Mouse (Mus musculus) forebrain, embryonic 14.5 days (tissue): Measurements from ENCODE around the gene Gm11213. TPM values are rescaled to one million over a fixed set of nuclear protein-coding genes. Genes with fewer than 3 reads are reported as not detected.

Experiments used
- ATAC-seq: fragments of 200-750 bp; cut with Nextera tagmentation; 2 replicates; pipeline ENCODE4 v1.8.0; 2017; ENCODE audit warnings: mild to moderate bottlenecking, moderate library complexity
- DNase-seq: peaks from one replicate; pipeline ENCODE4 v3.0.0-alpha.2; 2015; ENCODE audit warnings: low spot score
- H3K27ac ChIP-seq: fragments of 300-500 bp; sonication (generic); 2 replicates; pipeline ENCODE4 v1.5.1; 2014; ENCODE audit warnings: low read depth, mild to moderate bottlenecking, control low read depth, low read length, moderate library complexity
- H3K27me3 ChIP-seq: fragments of 300-500 bp; sonication (generic); replicated peaks from 2 replicates; pipeline ENCODE4 v1.6.1; 2014; ENCODE audit warnings: low read length, control low read depth, mixed read lengths; ENCODE audit not compliant: control insufficient read depth, insufficient read depth
- H3K36me3 ChIP-seq: fragments of 300-500 bp; sonication (generic); 2 replicates; pipeline ENCODE4 v1.6.1; 2014; ENCODE audit warnings: low read length, control low read depth; ENCODE audit not compliant: control insufficient read depth, insufficient read depth
- H3K4me1 ChIP-seq: fragments of 300-500 bp; sonication (generic); 2 replicates; pipeline ENCODE4 v1.6.1; 2014; ENCODE audit warnings: antibody characterized with exemption, low read length, control low read depth; ENCODE audit not compliant: control insufficient read depth, insufficient read depth
- H3K4me2 ChIP-seq: fragments of 300-500 bp; sonication (generic); 2 replicates; pipeline ENCODE4 v1.6.1; 2014; ENCODE audit warnings: mild to moderate bottlenecking, control low read depth, low read length
- H3K4me3 ChIP-seq: fragments of 300-500 bp; sonication (generic); 2 replicates; pipeline ENCODE4 v1.5.1; 2014; ENCODE audit warnings: low read depth, low read length, control low read depth
- H3K9ac ChIP-seq: fragments of 300-500 bp; sonication (generic); 2 replicates; pipeline ENCODE4 v1.6.1; 2014; ENCODE audit warnings: mild to moderate bottlenecking, low read length, control low read depth, moderate library complexity
- H3K9me3 ChIP-seq: fragments of 300-500 bp; sonication (generic); replicated peaks from 2 replicates; pipeline ENCODE4 v1.6.1; 2016; ENCODE audit warnings: low read length, control low read depth, mixed read lengths; ENCODE audit not compliant: control insufficient read depth
- WGBS: fragments of 180-500 bp; shearing (Covaris S2); extraction: QIAGEN DNeasy Blood & Tissue Kit; methylation state at CpG from one replicate; pipeline ENCODE4 v1.1.7; 2014; 5-methylcytosine and 5-hydroxymethylcytosine counted together
- polyA plus RNA-seq: library from polyadenylated mRNA; unstranded; fragments of >200 nt; fragmentation: Nextera tagmentation; extraction: Ambion mirVana; gene quantifications from 2 replicates; pipeline ENCODE4 v1.2.1, GENCODE M21; 2014

The Gm11213 gene
- polyA plus RNA-seq, 1 experiment from 2014 or later: not detected

- Histone ChIP-seq H3K9ac (no peak overlapping the region), H3K4me2 (no peak overlapping the region), H3K4me1 (no peaks in the 10 kb centered on the region), H3K9me3 (no peaks in the 10 kb centered on the region), H3K4me3 (no peak overlapping the region), H3K27me3 (no peaks in the 10 kb centered on the region), H3K36me3 (peaks cover 21% of the 10 kb centered on the region), H3K27ac (no peak overlapping the region)
- WGBS: 65% methylated on average over 5 of the region's 5 CpGs
- DNase-seq (no peak), ATAC-seq (no peak)
These were observed 48.4 kb downstream of the Gm11213 start for GRCm38 (mm10) chr4:63556665-63557064.

- no peak overlapping the region for H3K27ac ChIP-seq
These were observed 50.0 kb downstream of the Gm11213 start for GRCm38 (mm10) chr4:63555111-63555510.

GRCm38 (mm10) chr4:63554616-63555015 lies 50.4 kb downstream of the Gm11213 start:
- H3K27ac ChIP-seq: no peak overlapping the region
- no peaks in the 10 kb centered on the region for H3K4me1 ChIP-seq
- DNase-seq (no peak), ATAC-seq (no peak)
- 61% methylated on average over 3 of the region's 3 CpGs for WGBS
- no peak overlapping the region for H3K9ac ChIP-seq
- no peak overlapping the region for H3K4me3 ChIP-seq
- H3K27me3 ChIP-seq: no peaks in the 10 kb centered on the region
- no peak overlapping the region for H3K4me2 ChIP-seq
- no peaks in the 10 kb centered on the region for H3K9me3 ChIP-seq
- peaks cover 36% of the 10 kb centered on the region for H3K36me3 ChIP-seq

More at GRCm38 (mm10) chr4:63555111-63555510, 50.0 kb downstream of the Gm11213 start:
- ATAC-seq: no peak
- no peak overlapping the region for H3K4me3 ChIP-seq
- peaks cover 33% of the 10 kb centered on the region for H3K36me3 ChIP-seq
- no peaks in the 10 kb centered on the region for H3K4me1 ChIP-seq
- no peaks in the 10 kb centered on the region for H3K9me3 ChIP-seq
- H3K9ac ChIP-seq: no peak overlapping the region
- no peak for DNase-seq
- H3K4me2 ChIP-seq: no peak overlapping the region
- H3K27me3 ChIP-seq: no peaks in the 10 kb centered on the region
- 92% methylated on average over 2 of the region's 2 CpGs for WGBS

- Histone ChIP-seq H3K27ac (no peak overlapping the region), H3K9me3 (no peaks in the 10 kb centered on the region), H3K27me3 (no peaks in the 10 kb centered on the region), H3K4me3 (no peak overlapping the region), H3K36me3 (peaks cover 42% of the 10 kb centered on the region), H3K4me1 (no peaks in the 10 kb centered on the region), H3K9ac (no peak overlapping the region), H3K4me2 (no peak overlapping the region)
- WGBS: 34% methylated on average over 4 of the region's 4 CpGs
- DNase-seq (no peak), ATAC-seq (no peak)
These were observed 51.1 kb downstream of the Gm11213 start for GRCm38 (mm10) chr4:63553789-63554576.

GRCm38 (mm10) chr4:63552865-63553264 lies 52.2 kb downstream of the Gm11213 start:
- WGBS: 95% methylated on average over 1 of the region's 1 CpGs
- ATAC-seq: no peak
- Histone ChIP-seq H3K9me3 (no peaks in the 10 kb centered on the region), H3K4me3 (no peak overlapping the region), H3K4me1 (peaks cover under 1% of the 10 kb centered on the region; the same call in 1 of the 2 replicates), H3K9ac (no peak overlapping the region), H3K27ac (no peak overlapping the region), H3K4me2 (no peak overlapping the region), H3K27me3 (no peaks in the 10 kb centered on the region), H3K36me3 (peaks cover 46% of the 10 kb centered on the region)
- DNase-seq: no peak

GRCm38 (mm10) chr4:63550908-63551307 lies 54.2 kb downstream of the Gm11213 start:
- Histone ChIP-seq H3K27ac (no peak overlapping the region), H3K9ac (no peak overlapping the region), H3K4me3 (no peak overlapping the region), H3K4me2 (no peak overlapping the region), H3K27me3 (no peaks in the 10 kb centered on the region), H3K9me3 (no peaks in the 10 kb centered on the region), H3K36me3 (peaks cover 46% of the 10 kb centered on the region), H3K4me1 (peaks cover 18% of the 10 kb centered on the region)
- 97% methylated on average over 3 of the region's 3 CpGs for WGBS
- no peak for ATAC-seq
- DNase-seq: no peak

- Histone ChIP-seq H3K9ac (no peak overlapping the region), H3K4me3 (no peak overlapping the region), H3K4me2 (no peak overlapping the region), H3K36me3 (peaks cover 41% of the 10 kb centered on the region), H3K27ac (no peak overlapping the region), H3K9me3 (no peaks in the 10 kb centered on the region), H3K27me3 (no peaks in the 10 kb centered on the region), H3K4me1 (peaks cover 25% of the 10 kb centered on the region)
- ATAC-seq (no peak), DNase-seq (no peak)
- WGBS: 88% methylated on average over 3 of the region's 3 CpGs
These were observed 56.6 kb downstream of the Gm11213 start for GRCm38 (mm10) chr4:63548491-63548890.

- H3K27ac ChIP-seq: no peak overlapping the region
- peaks cover 36% of the 10 kb centered on the region for H3K36me3 ChIP-seq
- H3K9ac ChIP-seq: no peak overlapping the region
- no peak overlapping the region for H3K4me3 ChIP-seq
- no peaks in the 10 kb centered on the region for H3K27me3 ChIP-seq
- H3K4me1 ChIP-seq: peaks cover 25% of the 10 kb centered on the region
- no peak for ATAC-seq
- DNase-seq: peak; percentile 43
- H3K9me3 ChIP-seq: no peaks in the 10 kb centered on the region
- no peak overlapping the region for H3K4me2 ChIP-seq
- WGBS: 35% methylated on average over 1 of the region's 1 CpGs
These were observed 57.3 kb downstream of the Gm11213 start for GRCm38 (mm10) chr4:63547799-63548198.
